Mouse (Mus musculus) T-helper 2 cell (primary cell): ENCODE measurements at regions not wholly inside any gene's neighbourhood (a gene's known extent, or its start where the extent isn't known, plus 50 kb on each side); places are given as distances from the start of the nearest gene placed in this dataset.

Source experiments
- in situ Hi-C: fragments of 300-600 bp; cut with MboI, MseI; formaldehyde crosslinking; loops from one replicate; pipeline ENCODE4 v1.15.1; 2025; ENCODE audit warnings: high pct_unique_total_duplicates

DNA sequence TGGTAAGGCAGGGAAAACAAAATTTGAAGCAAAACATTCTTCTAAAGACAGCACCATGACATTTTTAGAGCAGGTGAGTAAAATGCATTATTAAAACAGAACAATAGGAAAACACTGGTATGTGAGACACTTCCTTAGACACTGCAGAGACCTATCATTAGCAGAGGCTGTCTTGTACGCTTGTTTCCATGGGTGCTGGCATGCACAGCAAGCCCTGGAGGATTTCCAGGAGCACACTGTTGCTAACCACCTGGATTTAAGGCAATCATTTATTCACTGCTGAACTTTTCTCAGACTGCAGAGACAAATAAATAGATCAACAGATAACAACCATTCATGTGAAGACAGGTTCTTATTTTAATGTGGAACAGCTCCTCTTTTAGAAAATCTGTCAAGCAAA is 127.7 kb downstream of the Pros1 start:
- in situ Hi-C loops, result no loop called here

DNA sequence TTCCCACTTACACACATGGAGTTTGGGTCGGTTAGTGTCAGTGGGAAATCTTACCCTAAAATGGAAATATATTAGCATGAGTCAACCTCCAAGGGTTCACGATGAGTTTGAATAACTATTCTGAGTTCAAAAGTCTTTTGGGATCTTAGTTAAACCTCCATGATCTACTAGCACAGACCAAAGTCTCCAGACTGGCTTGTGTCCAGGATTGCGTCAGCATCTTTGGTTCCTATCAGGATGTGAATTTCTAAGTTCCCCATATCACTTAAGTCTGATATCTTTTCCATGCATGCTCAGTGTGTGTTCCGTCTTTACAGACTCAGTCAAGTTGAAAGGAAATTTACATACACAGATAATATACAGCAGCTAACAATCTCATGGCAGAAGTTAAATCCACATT is 128.5 kb downstream of the Pros1 start:
- in situ Hi-C loops, result no loop called here

DNA sequence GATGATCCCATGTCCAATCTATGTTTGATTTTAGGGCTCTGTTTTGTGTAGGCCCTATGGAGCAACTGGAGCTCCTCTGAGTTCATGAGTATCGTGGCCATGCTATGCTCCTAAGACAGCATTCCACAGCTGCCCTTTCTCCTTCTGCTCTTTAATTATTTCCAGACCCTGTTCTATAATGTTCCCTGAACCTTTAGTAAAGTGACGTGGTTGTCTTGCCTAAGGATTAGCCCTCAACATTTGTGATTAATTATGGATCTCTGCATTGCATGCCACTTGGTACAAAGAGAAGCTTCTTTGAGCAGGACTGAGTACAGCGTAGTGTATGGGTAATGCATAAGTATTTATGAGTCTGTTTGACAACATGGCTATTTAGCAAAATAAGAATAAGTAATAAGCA is 141.4 kb downstream of the Pros1 start:
- in situ Hi-C loops, result no loop called here

DNA sequence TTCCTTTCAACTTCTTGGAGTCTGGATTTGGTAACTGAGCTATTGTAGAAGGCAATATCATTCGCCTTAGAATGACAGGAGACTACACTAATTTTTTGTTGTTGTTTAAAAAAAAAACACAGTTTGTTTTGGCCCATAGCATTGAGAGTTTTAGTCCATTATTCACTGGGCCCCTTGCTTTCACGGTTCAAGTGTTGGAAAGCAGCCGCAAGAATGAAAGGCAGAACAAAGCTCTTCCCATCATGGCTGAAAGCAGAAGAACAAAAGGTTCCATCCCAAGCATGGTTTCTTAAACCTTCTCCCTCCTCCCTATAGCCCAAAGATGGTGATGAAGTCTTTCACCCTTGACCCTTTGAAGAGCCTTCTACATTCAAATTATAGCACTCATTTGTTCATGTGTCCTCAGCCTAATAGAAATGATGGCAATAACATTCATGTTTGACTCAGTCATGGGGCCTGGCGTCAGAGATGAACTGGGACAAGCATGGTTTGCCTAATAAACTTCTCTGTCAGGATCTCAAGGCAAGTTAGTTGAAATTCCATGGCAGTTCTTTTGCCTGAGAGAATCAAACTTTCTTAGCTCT is 157.1 kb downstream of the Pros1 start:
- in situ Hi-C loops, result no loop called here

DNA sequence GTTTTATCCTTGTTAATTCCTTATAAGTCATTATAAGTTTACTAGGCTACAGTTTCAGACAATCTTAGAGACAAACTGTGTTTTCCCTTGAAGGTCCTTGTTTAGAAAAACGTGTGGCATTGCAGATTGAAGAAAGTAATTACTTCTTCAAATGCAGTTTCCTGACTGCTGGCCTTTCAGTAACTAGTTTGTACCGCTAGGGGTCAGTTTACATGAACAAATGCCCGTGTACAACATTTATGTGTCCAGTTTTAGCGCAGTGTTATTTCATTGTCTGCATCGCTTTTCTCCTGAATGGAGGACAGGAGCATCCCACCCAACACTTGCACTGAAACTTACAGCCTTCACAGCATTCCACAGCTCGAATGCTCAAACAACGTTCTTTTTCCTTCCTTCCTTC is 160.3 kb downstream of the Pros1 start:
- in situ Hi-C loops, result no loop called here

DNA sequence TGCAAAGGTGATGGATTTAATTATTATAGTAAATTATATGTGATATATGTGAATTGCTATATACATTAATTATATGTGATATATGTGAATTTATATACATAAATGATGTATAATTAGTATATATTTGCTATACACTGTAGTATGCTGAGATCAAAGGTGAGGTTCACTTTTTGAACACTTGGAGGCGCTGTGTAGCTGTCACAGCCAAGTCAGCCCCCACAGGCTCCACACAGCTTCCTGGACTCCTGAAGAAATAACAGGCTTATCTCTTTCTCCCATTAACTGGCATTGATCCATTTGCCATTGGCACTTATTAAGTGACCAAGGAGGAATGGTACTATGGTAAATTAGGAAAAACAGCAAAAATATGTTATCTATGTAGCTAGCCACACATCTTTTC is 162.0 kb downstream of the Pros1 start:
- in situ Hi-C loops, result no loop called here

DNA sequence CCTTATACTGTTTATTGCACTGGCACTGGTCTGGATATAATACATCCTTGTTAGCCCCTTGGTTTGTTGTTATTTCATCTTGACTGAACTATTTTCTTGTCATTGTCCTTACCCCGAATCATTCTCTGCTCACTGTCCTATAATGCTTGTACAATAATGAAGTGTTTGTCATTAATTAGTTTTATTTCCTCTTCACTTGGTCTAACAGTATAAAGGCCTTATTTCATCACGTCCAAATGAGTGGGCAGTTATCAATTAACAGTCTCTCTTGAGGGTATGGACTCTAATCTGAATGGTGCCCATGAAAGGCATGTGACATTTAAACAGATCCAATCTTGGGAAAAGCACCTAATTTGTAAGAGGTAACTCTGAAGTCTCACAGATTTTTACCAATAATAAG is 162.6 kb downstream of the Pros1 start:
- in situ Hi-C loops, result no loop called here

DNA sequence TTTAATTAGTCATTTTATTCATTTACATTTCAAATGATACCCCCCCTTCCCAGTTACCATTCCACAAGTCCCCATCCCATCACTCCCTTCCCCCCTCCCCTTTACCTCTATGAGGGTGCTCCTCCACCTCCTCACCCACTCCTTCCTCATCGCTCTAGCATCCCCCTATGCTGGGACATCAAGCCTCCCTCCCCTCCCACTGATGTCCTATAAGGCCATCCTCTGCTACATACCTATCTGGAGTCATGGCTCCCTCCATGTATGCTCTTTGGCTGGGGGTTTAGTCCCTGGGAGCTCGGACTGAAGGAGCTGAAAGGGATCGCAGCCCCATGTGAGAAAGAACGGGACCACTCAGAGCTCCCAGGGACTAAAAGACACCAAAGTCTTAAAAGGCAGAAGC is 176.3 kb downstream of the Pros1 start:
- in situ Hi-C loops, result no loop called here

DNA sequence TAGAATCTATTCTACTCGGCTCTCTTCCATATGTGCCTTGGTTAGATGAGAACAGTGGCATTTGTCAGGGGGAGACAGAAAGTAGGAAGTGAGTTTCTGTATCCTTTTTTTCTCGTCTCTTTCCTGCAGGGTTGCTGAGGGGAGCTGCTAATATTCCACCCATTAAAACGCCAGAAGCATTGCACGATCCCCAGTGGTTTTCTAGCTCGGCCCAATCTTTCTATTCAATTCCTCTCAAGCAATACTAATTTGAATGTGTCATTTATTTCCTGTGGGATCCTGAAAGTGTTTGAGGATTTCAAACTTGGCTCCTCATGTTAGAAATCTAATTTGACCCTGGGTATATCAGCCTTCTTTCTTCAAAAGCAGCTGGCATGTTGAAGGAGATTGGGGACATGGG is 176.9 kb downstream of the Pros1 start:
- in situ Hi-C loops, result no loop called here

DNA sequence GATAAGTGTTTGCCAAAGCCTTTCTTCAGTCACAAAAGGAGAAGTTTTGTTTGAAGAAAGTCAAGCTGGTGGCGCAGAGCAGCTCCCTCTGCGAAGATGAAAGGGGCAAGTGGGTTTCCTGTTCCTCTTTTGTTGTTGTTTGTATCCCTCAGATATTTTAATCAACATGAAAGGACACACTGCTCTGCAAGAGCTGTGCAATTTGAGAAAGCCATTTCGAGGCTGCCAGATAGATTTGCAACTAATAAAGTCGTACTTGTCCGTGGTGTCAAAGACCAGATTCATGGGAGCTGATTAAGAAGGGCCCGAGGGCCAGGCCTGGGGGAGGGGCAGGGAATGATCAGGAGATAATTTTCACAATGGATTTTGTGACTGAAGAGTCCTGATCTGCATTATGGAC is 177.7 kb downstream of the Pros1 start:
- in situ Hi-C loops, result no loop called here

DNA sequence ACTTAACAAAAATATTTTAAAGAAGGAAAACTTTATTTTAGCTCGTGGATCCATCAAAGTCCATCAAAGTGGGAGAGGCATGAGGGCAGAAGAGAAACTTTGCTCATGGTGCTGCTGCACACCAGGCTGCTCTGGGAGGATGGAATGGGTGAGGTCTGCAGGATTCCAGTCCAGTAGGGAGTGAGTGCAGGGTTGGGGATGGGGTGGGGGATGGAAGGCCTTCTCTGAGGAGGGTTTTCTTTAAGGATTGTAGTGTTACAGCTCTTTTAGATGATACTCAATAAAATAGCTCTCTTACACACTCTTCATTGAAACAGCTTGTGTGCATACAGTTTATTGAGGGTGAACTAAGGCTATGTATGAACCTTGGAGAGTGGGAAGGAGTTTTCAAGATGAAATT is 195.0 kb downstream of the Pros1 start:
- in situ Hi-C loops, result no loop called here

DNA sequence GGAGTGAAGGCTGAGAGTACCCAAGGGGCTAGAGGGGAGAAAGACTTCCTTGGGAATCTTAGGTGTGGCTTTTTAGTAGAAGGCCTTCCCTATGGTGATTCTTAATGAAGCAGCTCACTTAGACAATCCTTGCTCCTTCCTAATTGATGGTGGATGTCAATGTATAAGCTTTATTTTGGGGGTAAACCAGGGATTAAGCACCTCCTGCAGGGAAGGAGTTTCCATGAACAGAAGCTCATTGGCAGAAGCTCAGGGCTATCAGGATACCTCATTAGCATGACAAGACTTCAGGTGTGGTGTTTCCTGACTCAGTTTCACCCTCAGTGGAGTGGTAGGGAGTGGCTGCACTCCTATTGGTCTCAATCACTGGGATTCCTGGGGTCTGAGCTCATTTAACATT is 208.8 kb downstream of the Pros1 start:
- in situ Hi-C loops, result no loop called here

DNA sequence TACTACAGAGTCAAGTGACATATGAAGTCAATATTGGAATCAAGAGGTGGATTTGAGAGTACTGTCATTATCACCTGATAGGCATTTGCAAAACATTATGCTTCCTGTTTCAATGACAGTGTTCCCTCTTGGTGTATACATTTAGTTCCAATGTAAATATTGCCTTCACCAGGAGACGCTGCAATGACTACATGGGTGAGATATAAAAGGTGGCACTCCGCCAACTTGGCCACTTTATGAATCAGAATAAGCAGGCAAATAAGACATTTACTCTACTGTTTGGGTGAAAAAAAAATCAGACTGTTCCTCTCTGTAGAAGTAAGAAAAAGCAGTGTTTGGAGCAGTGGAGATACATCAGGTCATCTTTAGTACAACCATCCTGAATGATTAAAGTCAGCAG is 215.9 kb downstream of the Pros1 start:
- in situ Hi-C loops, result no loop called here

DNA sequence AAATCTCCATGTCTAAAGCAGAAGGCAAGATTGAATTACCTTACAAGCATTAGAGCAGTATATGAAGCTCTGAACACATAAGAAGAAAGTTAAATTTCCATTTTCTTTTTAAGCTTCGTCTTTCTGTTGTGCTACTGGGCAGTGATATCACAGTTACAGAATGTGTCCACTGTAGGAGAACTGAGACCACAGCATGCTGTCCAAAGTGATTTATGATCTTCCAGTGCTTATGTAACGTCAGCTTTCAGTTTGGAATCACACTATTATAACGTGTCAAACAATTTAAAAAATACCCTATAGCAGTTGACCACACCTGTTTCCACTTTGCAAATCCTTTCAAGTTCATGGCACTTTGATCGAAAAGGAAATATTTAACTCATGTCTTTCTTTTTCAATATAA is 221.7 kb downstream of the Pros1 start:
- in situ Hi-C loops, result loop anchor here (25.0 kb wide), 1 partner anchor 389 kb away; no protein-coding TSS in a partner anchor

DNA sequence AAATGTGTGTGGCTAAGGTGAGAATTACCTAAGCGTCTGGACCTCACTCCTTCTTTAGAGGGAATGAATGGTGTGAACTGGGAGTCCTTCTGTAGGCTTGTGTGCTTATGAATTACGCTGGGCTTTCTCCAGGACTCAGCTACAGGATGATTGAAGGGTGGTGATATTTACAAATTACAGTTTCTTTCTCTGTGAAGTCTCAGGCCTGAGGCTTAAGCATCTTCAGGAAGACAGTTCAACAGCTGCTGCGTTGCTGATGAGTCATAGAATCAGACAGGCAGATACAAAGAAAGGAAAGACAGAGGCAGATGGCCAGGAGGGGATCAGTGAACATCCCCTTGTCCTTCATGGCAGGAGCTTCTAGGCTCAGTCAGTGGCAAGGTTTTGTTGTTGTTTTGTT is 227.3 kb downstream of the Pros1 start:
- in situ Hi-C loops, result loop anchor here (25.0 kb wide), 1 partner anchor 394 kb away; no protein-coding TSS in a partner anchor

DNA sequence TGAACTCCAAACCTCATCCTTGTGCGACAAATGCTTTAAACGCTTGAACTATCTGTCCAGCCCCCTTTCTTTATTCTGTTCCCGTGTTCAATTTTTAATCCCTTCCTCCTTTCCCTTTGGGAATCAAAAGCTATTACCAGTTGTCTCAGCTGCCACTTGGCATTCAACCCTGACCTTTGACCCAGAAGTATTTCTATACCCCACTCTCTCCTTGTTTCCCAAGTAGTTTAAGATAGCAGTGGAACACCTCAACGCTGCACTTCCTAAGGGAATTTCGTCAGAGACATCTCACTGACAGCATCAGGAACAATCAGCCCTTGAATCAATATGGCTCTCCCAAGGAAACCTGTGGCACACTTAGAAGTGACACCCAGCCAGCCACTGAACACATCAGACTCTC is 229.1 kb downstream of the Pros1 start:
- in situ Hi-C loops, result loop anchor here (25.0 kb wide), 1 partner anchor 396 kb away; no protein-coding TSS in a partner anchor

DNA sequence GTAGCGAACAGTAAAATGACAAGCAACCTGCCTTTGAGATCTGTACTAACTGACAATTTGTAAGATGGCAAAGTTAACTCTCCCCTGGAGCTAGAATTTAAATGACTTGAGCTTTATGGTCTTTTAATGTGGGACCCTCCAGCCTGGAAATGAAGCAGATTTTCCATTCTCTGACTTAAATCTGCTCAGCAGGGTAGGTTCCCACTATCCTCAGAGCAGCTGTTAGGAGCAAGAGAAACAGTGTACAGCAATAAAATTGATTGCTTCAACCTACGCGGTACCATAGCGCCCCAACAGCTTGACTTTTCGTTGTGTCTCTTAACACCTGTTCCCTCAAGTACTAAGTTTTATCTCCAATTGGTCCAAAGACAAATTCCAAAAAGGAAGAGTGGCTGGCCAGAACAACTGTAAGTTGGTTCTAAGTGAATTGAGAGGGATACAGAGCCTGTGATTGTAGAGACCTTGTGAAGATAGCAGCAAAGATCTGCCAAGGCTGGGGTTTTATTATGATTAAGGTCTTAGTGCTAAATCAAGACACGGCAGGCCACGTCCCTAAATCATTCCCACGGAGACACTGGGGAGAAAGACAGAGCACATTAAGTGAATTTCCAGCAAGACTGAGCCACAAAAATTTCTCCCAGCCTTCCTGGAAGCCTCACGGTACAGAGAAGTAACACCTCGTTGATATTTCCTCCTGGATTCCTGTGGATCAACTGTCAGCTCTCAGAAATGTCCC is 230.1 kb downstream of the Pros1 start:
- in situ Hi-C loops, result loop anchor here (25.0 kb wide), 1 partner anchor 397 kb away; no protein-coding TSS in a partner anchor

DNA sequence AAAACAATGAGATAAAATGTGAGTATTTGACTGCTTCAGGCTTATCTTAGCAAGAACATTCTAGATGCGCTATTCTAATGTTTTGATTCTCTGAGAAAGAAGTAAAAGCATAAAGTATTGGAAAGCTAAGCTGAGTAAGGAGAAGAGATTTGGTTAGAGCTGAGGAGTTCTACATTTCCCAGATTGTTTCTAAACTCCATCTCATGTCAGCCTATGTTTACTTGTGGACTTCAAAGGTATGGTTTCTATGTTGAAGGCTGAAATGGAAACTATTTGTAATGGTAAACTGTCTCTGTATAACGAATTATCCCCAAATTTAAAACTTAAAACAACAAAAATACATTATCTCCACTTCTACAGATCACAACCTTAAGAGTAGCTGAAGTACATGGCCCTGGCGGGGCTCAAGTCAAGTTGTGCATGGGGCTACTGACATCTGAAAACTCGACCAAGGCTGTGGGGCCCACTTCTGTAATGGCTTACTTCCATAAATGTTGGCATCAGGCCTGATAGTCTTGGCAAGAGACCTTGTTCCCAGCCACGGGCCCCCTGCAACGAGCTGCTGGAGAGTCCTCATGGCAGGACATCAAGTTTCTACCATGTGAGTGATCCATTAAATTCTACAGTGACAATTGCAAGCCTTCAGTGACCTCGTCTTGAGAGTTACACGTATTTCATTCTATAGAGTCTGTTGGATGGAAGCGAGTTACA is 232.1 kb downstream of the Pros1 start:
- in situ Hi-C loops, result loop anchor here (25.0 kb wide), 1 partner anchor 399 kb away; no protein-coding TSS in a partner anchor

DNA sequence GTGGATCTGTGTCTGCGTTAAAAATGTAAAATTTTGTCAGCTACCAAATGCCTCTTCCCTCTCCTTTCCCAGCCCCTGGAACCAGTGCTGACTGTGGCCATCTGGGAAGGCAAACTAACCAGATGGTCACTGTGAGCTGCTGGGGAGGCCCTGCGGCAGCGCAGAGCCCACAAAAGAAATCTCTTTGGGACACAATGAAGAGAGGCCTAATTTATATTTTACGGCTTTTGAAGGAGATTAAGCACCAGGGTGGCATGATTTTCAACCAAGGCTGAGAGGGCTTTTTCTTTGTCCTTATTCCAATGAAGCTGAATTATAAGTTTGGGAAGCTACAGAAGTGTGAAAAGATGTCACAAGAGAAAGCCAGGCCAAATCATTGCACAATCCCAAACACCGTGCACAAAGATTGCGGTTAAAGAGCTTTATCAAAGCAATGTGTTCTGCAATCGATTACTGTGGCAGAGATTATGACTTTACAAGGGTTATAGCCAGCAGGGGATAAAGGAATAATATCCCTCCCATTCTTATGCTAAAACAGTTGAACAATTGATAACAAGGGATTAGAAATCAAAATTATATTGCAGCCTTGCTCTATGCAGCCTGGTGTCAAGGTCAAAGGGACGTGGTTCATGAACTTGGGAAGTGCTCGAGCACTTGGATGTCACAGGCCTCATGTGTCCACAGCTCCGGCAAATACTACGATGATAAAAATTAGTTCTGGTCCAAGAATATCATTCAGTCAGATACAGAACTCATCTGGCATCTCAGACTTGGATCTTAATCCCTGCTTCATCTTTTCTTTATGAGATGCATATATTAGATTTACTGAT is 237.6 kb downstream of the Pros1 start:
- in situ Hi-C loops, result loop anchor here (25.0 kb wide), 1 partner anchor 404 kb away; no protein-coding TSS in a partner anchor

DNA sequence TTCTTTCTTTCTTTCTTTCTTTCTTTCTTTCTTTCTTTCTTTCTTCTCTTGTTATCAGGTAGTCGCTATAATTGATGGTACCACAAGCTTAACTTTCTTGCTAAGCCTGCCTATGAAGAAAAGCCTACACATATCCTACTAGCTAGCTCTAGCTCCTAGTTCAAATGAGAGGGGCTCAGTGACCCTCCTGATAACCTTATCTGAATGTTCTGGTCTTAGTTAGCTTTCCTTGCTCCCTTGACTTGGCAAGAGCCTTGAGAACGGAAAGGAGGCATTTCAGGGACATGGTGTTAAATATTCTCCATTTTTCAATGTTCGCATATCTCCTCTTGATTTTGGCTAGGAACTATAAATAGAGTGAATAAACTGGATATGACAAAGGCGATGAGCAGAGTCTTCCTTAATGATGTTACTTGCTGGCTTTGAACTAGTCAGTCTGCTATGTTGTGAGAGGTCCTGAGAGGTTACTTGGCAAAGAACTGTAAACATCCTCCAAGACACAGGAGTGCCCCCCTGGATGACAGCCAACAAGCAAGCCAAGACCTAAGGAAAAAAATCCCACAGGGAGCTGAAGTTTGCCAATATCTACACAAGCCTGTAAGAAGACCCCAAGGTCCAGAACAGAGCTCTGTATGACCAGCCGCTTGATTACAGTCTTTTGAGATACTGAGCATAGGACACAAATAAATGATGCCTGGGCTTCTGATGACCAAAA is 240.2 kb downstream of the Pros1 start:
- in situ Hi-C loops, result loop anchor here (25.0 kb wide), 1 partner anchor 407 kb away; no protein-coding TSS in a partner anchor

DNA sequence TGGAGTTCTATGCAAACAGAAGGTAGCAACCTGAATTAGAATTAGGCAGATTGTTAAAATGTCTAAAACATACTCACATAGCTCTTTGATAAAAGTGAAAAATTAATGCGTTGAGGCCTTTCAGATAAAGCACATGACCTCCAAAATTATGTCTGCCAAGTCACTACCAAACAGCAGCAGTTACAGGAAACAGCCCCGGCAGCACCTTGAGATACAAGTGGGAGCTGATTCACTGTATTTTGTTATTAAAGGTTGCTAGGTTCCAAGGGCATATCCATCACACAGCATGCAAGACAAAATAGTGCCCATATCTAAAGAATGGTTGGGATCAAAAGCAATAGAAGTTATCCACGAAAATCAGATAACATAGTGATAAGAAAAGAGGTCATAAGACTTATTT is 248.3 kb downstream of the Pros1 start:
- in situ Hi-C loops, result loop anchor here (25.0 kb wide), 1 partner anchor 1460 kb away; no protein-coding TSS in a partner anchor
